Mouse (Mus musculus): Measurements from ENCODE around the gene Nfe2l2. TPM values are rescaled to one million over a fixed set of nuclear protein-coding genes. Genes with fewer than 3 reads are reported as not detected.

Nfe2l2 gene
- polyA plus RNA-seq, 1 experiment from 2014 or later, result 11.5 TPM

DNA sequence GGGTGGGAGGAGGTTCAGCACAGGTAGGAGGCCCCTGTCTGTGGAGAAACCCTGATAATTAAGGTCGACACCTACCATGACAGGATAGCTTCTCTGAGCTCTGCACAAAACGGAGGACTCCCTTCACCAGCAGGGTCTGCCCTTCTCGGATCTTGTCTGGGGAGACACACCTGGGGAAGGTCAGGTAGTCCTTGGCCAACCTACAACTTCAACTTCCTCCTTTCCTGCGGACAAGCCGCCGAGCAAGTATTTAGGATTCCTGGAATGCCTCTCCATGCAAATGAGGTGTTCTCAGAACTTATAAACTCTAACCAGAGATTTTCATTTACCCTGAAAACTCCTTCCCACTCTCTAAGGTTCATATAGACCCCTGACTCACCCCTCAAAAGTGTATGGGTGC lies 71.1 kb downstream of the Nfe2l2 start:
- H3K36me3 ChIP-seq (replicated peaks), result no peaks in the 10 kb centered on the region
- H3K9me3 ChIP-seq, result no peaks in the 10 kb centered on the region
- no peak overlapping the region for H3K4me3 ChIP-seq
- H3K27me3 ChIP-seq (replicated peaks), result no peaks in the 10 kb centered on the region
- no peaks in the 10 kb centered on the region for H3K4me1 ChIP-seq
- no peak for ATAC-seq (replicated peaks)
- no peak overlapping the region for H3K27ac ChIP-seq
- no peak overlapping the region for H3K9ac ChIP-seq
- 82% methylated on average over 6 of the region's 6 CpGs for WGBS
- H3K4me2 ChIP-seq, result no peak overlapping the region

DNA sequence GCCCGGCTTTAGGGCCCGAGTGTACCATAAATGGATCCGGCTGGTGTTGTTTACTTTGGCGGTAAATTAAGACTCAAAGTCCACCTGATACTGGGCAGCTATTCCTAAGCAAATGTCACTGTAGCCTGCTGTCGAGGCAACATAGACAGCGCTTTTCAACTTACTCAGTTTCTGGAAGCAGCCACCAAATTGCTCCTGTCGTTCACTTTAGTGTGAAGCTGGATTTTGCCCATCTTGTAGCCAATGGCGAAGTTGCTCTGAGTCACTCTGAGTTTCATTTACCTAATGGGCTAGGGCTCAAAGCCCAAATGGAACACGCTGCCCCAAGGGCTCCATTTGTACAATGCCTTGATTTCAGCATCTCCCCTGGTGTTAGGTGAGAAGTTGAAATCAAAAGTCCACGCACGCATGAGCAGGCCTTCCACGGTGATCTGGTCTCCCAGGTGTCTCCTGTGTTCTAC lies 71.7 kb downstream of the Nfe2l2 start:
- Histone ChIP-seq H3K36me3 (replicated peaks) (no peaks in the 10 kb centered on the region), H3K4me2 (no peak overlapping the region), H3K9me3 (no peaks in the 10 kb centered on the region), H3K27ac (no peak overlapping the region), H3K4me1 (no peaks in the 10 kb centered on the region), H3K4me3 (no peak overlapping the region), H3K9ac (no peak overlapping the region), H3K27me3 (replicated peaks) (no peaks in the 10 kb centered on the region)
- ATAC-seq (replicated peaks), result no peak
- WGBS, result 91% methylated on average over 12 of the region's 12 CpGs

- Histone ChIP-seq H3K4me1 (no peaks in the 10 kb centered on the region), H3K27me3 (replicated peaks) (no peaks in the 10 kb centered on the region), H3K27ac (no peak overlapping the region), H3K9ac (no peak overlapping the region), H3K4me2 (no peak overlapping the region), H3K4me3 (no peak overlapping the region), H3K9me3 (no peaks in the 10 kb centered on the region), H3K36me3 (replicated peaks) (no peaks in the 10 kb centered on the region)
- 82% methylated on average over 6 of the region's 6 CpGs for WGBS
- ATAC-seq (replicated peaks), result no peak
These were observed 72.4 kb downstream of the Nfe2l2 start for GRCm38 (mm10) chr2:75632043-75632442.

DNA sequence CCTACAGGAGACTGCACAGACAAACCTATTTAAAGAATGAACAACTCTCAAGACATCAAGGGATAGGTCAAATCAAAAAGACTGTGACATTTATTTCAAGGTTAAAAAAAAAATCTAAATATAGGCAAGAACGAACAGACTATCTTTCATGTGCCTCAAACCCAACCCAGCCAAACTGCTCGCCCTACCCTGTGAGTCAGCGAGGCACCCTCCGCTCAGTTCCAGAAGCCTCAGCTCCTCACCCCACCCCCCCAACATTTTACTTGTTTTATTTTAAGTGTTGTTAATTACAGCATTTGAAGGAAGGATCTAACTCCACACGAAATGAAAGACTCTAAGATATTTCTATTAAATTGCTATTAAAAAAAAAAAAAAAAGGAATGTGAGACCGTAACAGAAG lies 73.0 kb downstream of the Nfe2l2 start:
- no peaks in the 10 kb centered on the region for H3K36me3 ChIP-seq (replicated peaks)
- H3K9me3 ChIP-seq, result no peaks in the 10 kb centered on the region
- no peaks in the 10 kb centered on the region for H3K27me3 ChIP-seq (replicated peaks)
- H3K4me2 ChIP-seq, result no peak overlapping the region
- H3K4me3 ChIP-seq, result no peak overlapping the region
- no peaks in the 10 kb centered on the region for H3K4me1 ChIP-seq
- no peak overlapping the region for H3K27ac ChIP-seq
- 92% methylated on average over 6 of the region's 6 CpGs for WGBS
- no peak overlapping the region for H3K9ac ChIP-seq
- ATAC-seq (replicated peaks), result no peak

- H3K36me3 ChIP-seq (replicated peaks), result no peaks in the 10 kb centered on the region
- no peaks in the 10 kb centered on the region for H3K9me3 ChIP-seq
- H3K27ac ChIP-seq, result no peak overlapping the region
- no peak overlapping the region for H3K4me3 ChIP-seq
- no peak for ATAC-seq (replicated peaks)
- H3K27me3 ChIP-seq (replicated peaks), result no peaks in the 10 kb centered on the region
- no peaks in the 10 kb centered on the region for H3K4me1 ChIP-seq
- H3K4me2 ChIP-seq, result no peak overlapping the region
- H3K9ac ChIP-seq, result no peak overlapping the region
- WGBS, result 95% methylated on average over 8 of the region's 8 CpGs
These were observed 76.0 kb downstream of the Nfe2l2 start for GRCm38 (mm10) chr2:75628487-75628886.

GRCm38 (mm10) chr2:75626597-75627440 lies 77.6 kb downstream of the Nfe2l2 start:
- H3K27ac ChIP-seq, result no peak overlapping the region
- no peak overlapping the region for H3K4me3 ChIP-seq
- no peak overlapping the region for H3K4me2 ChIP-seq
- no peak for ATAC-seq (replicated peaks)
- no peaks in the 10 kb centered on the region for H3K9me3 ChIP-seq
- H3K4me1 ChIP-seq, result no peaks in the 10 kb centered on the region
- H3K9ac ChIP-seq, result no peak overlapping the region
- 73% methylated on average over 6 of the region's 6 CpGs for WGBS
- no peaks in the 10 kb centered on the region for H3K36me3 ChIP-seq (replicated peaks)
- no peaks in the 10 kb centered on the region for H3K27me3 ChIP-seq (replicated peaks)

Small RNAs within 50 kb of the gene (microRNA-seq; reads per million reads assigned to microRNA genes)
- not detected for gene Gm24574

Other genes starting within 250 kb of the Nfe2l2 start
- gene Hnrnpa3, start 45.4 kb downstream of the Nfe2l2 start, polyA plus RNA-seq (2015; fragmentation: Nextera tagmentation; extraction: Ambion mirVana), result 179 and 194 TPM in 2 replicates
- gene Agps, start 127.5 kb upstream of the Nfe2l2 start, polyA plus RNA-seq (2015; fragmentation: Nextera tagmentation; extraction: Ambion mirVana), result 30.6 and 30.9 TPM in 2 replicates
- gene Ttc30b, start 233.9 kb upstream of the Nfe2l2 start, polyA plus RNA-seq (2015; fragmentation: Nextera tagmentation; extraction: Ambion mirVana), result 20.2 and 21.2 TPM in 2 replicates